Mouse (Mus musculus) naive thymus-derived CD4-positive, alpha-beta T cell, adult 2 months (primary cell): ENCODE data around the gene Slc35f6.

Source experiments
- DNase-seq: peaks from one replicate; pipeline ENCODE4 v3.0.0-alpha.2; 2011; ENCODE audit warnings: low read depth

Slc35f6 gene

DNA sequence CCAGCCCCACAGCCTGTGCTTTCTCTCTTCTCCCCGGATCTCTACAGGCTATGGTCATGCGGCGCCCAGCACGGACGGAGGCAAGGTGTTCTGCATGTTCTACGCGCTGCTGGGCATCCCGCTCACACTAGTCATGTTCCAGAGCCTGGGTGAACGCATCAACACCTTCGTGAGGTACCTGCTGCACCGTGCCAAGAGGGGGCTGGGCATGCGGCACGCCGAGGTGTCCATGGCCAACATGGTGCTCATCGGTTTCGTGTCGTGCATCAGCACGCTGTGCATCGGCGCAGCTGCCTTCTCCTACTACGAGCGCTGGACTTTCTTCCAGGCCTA is 25.9 kb upstream of the Slc35f6 start:
- DNase-seq, result no peak

DNA sequence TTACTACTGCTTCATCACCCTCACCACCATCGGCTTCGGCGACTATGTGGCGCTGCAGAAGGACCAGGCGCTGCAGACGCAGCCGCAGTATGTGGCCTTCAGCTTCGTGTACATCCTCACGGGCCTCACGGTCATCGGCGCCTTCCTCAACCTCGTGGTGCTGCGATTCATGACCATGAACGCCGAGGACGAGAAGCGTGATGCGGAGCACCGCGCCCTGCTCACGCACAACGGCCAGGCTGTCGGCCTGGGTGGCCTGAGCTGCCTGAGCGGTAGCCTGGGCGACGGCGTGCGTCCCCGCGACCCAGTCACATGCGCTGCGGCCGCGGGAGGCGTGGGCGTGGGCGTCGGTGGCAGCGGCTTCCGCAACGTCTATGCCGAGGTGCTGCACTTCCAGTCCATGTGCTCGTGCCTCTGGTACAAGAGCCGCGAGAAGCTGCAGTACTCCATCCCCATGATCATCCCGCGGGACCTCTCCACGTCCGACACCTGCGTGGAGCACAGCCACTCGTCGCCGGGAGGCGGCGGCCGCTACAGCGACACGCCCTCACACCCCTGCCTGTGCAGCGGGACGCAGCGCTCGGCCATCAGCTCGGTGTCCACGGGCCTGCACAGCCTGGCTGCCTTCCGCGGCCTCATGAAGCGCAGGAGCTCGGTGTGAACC is 25.4 kb upstream of the Slc35f6 start:
- DNase-seq, result peak; percentile 54

DNA sequence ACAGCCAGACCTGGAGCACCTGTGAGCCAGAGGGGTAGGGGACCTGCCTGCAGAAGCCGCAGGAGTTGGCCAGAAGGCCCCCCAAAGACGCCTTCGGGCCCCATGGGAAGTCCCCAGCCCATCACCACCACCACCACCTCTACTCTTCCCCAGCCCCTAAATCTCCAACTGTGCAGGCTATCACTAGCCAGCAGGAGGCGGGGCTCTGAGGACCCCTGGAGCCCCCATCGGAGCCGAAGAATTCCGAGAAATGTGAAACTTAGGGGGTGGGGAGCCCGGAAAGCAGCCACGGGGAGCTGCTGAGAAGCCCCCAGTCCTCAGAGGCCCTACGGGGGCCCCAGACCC is 24.9 kb upstream of the Slc35f6 start:
- no peak for DNase-seq

DNA sequence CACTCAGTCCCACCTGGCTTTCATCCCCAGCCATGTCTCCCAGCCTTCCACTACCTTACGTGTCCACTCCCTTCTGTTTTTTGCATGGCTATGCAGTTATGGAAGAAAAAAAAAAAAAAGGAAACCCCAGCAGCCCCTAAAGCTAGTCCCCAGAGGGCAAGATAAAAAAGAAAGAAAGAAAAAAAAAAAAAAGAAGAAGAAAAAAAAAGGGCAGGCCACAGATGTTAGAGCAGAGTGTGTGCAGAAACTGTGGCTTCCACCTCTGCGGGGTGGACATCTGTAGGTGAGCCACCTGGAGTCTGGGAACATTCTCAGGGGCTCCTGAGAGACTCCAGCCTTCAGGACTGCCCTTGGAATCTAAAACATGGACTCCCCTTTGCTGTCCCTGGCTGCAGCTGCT is 24.4 kb upstream of the Slc35f6 start:
- no peak for DNase-seq

DNA sequence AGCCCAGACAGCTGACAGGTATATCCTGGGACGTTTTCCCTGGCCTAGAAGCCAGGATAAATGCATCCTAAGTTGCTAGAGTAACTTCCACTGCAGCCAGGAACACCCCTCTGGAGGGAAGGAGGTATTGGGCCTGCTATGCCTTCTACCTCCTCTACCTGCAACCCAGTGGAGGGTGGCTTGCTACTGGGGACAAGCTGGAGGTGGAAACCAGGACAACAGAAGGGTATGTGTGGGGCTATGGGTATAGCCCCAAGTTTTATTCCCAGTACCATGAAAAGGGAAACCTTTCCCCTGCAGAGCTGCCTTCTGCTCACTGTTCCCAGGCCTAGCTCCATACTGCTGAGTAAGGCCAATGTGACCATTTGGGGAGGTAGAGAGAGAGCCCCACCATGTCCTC is 23.4 kb upstream of the Slc35f6 start:
- no peak for DNase-seq

DNA sequence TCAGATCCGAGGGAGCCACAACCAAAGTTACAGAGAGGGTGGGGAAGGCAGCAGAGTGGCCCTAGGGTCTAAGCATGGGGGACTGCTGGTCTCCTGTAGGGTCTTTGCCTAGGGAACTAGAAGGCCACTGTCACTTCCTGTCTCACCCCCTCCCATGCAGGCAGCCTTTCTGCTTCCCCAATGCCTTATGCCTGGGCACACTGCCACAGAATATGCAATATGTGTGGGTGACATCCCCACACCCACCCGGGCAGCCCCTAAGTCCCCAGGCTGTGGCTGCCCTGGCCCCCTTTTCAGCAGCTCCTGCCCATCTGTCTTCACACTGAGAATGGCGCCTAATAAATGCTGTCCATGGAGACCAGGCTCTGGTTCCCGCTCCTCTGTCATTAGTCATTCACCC is 22.8 kb upstream of the Slc35f6 start:
- DNase-seq, result no peak

DNA sequence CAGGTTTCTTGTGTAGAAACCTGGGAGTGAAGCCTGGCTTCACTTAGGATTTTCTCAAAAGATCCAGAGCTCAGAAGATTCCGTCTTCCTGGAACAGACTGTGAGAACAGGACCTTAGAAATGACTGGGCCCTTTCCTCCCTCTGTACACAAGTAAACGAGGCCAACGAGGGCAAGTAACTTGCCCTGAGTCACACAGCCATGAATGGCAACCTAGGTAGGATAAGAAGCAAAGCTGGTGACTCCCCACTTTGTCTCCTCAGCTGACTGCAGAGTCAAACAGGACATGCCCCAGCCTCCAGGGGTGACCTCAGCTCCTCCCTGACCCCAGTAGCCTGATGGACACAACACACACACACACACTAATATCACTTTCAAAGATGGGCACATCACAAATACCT is 22.4 kb upstream of the Slc35f6 start:
- no peak for DNase-seq

DNA sequence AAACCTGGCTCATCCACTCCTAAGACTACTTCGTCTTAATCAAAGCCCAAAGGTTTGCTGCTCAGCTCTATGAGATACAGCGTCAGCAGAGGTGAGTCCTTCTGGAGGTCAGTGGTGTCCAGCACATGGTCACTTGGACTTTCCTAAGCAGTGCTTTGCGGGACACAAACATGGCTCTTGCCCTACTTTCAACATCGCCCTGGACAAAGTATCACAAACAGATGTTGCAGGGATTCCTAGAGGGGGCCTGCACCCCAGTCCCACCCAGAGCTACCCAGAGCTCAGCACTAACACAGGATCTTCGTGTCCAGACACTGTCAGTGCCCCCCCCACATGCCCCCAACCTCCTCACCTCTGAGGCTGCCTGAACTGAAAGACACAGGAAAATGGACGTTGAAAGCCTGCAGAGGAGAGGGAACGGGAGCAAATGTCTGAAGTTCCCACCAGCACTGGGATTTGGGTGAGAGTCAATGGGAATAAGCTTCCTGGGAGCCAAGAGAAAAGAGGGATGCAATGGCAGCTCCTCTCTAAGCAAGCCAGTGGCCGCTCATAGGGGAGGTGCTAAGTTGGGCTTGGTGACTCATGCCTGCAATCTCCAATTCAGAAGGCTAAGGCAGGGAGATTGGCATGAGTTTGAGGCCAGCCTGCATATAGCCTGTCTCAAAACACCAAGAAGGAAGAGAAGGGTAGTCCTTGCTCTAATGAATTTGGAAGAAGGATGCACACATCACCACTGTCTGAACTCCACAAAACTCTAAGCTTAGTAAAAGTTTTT is 21.2 kb upstream of the Slc35f6 start:
- DNase-seq, result no peak

DNA sequence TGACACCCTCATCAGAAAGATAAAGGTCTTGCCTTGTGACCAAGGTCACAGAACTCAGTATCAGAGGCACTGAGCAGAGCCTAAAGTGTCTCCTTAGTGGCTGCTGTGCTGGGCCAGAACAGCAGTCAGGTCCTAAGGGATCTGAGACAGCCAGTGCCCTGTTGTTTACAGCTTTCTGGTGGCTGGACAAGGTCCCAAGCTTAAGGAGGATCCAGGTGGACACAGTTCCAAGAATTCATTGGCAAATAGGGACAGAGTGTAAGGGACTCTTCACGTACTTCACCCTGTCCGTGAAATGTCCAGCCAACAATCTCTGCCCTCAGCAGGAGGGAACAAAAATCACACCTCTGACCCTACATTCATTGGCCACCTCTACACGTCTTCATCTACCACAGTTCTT is 19.2 kb upstream of the Slc35f6 start:
- no peak for DNase-seq

DNA sequence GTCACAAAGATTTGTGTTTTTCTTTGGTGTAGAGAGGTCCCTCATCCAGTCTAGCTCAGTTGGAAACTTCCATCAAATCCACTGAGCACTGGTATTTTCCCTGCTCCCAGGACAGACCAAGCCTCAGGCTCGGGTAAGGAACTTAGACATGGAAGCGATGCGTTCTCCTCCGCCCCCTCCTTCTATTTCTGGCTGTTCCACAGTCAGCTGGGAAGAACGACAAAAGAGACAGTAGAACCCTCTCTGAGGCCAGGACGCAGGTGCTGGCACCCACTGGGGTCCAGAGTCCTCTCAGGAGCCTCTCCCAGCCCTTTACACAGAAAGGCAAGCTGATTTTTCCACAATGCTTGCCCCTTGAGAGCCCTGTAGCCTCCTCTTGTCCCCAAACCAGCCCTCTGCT is 17.3 kb upstream of the Slc35f6 start:
- DNase-seq, result no peak

DNA sequence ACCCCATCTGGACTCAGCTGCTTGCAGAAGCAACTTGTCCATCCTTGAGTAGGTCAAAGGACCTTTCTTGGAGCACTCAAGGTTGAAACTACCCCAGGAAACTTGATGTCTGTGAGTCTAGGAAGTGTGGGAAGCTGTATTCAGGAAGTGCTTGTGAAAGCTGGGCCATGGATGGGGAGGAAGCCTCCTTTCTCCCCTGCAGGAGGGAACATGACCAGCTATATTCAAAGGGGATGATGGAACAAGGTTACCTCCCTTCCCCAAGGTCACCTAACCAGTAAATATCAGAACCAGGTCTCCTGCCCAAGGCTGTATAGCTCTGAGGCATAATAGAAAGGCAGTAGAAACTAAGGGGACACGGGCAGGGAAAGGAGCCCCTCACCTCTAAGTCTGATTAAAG is 15.6 kb upstream of the Slc35f6 start:
- no peak for DNase-seq

DNA sequence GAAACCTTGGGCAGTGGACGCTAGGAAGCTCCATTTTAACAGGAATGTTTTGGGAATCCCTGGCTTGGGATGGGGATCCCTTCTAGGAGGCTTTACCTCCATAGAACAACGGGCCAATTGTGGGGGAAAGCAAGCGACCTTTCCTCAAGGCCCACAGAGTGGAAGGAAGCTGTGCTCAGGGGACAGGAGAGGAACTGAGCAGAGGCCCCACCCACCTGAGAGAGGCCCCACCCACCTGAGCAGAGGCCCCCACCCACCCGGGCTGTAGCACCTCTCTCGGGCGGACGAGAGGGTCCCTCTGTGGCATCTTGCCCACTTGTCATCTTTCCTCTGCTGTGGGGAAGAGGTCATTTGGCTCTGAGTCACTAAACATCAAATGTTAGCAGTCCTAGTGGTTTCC is 10.7 kb upstream of the Slc35f6 start:
- no peak for DNase-seq

DNA sequence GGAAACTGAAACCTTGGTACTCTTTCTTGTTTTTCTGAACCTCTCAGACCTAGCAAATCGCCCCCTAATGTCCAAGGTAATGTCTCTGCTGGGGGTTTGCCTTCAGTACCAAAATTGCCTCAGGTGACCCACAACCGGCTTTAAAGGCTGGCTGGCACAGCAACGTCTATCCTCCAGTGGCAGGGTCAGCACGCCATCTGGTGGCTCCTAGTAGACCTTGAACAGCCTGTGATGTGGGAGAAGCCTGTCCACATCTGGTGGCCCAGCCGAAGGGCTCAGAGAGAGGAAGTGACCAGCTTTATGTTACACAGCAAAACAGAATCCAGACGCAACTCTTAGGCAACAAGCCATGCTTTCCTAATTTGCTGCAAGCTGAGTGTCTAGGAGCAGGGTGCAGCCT is 9.7 kb upstream of the Slc35f6 start:
- peak; percentile 44 for DNase-seq

DNA sequence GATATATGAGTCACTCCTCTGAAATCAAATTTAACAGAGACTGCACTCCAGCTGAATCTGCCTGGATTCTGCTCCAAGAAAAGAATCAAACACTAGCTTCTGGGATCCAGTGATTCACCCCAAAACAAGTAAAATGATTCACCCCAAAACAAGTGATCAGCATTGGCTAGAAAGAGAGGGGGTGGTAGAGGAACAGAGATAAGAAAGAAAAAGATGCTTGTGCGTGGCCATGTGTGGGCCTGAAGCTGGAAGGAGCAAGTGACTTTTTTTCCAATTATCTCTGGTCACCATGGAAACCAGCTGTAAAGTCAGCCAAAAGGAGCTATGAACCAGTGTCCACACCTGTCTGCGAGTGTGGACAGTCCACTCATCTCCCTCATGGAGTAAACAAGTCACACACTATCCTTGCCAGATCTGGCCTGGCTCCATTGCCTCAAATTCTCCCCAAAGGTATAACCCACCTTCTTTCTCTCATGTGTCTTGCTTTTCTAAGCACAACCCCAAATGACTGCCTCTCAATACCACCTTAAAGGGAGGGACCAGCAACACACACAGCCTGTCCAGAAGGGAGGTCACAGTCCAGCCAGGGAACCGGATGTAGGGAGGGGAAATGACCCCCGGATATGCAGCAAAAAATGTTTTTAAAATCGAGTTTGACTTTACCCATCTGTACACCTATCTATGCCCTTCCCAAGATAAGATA is 4.1 kb upstream of the Slc35f6 start:
- DNase-seq, result no peak

DNA sequence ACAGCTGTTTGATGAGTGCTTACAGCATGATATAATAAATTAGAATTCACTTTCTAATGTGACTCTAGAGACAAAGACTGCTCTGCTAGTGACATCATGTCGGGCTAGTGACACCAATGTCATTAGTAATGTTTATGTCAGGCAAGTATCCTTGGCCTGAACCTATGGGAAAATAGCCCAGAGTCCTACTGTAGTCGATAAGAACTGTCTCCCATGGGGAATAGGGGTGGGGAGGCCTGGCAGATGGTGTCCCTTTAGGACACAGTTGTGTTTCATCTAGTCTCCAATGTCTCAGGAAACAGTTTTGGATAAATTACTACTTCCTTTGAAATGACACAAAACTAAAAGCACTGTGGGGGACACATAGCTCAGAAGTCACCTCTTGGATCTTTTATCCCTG is 1.7 kb upstream of the Slc35f6 start:
- no peak for DNase-seq

DNA sequence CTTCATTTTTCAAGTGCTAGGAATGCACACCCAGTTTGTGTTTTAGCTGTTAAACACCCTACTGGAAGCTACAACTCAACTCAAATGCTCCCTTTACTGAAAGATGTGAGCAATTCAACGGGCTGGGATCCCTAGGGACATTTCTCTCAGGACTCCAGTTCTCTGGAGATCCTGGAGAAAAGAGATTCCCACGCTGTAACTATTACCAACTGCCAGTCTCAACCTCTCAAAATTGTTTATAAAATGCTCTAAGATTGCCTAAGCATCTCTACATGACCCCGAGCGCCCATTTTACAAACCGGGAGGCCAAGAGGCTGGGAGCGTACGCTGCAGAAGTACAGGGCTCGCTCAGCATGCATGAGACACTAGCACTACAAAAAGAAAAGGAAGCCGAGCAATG is 337 bp upstream of the Slc35f6 start:
- DNase-seq, result no peak

DNA sequence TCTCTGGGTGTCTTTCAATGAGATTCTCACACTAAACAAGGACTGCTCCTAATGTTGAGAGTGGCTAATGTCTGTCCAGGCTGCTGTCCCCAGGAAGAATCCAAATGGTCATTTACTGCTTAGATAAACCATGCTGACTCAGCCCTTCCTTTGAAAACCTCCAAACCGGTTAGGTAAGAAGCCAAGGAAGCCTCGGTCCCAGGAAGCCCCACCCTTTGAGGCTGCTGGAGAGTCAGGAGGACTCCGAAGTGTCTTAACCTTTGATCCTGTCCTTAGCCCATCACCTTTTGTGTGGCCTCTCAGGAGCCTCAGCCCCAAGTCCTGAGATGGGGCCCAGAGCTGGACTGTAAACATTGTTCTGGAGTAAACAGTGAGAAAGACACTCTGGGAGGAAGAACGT is 1.8 kb downstream of the Slc35f6 start:
- DNase-seq, result no peak

DNA sequence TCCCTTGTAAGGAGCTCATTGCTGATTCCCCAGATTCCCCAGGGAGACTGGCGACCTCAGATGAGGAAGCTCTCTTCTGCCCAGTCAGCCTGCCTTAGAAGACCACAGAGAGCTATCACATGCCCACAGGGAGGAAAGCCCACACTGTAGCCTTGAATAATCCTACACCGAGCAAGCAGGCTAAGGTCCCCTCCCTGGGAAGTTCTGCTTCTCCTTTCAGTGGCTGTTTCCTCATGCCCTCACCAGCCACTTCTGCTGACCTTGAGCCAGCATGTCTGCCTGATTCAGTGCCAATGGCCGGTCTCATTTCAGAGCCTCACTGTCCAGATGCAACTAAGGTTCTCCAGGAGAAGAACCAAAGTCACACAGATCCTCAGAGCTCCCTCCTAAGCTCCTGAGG is 3.0 kb downstream of the Slc35f6 start:
- DNase-seq, result no peak

DNA sequence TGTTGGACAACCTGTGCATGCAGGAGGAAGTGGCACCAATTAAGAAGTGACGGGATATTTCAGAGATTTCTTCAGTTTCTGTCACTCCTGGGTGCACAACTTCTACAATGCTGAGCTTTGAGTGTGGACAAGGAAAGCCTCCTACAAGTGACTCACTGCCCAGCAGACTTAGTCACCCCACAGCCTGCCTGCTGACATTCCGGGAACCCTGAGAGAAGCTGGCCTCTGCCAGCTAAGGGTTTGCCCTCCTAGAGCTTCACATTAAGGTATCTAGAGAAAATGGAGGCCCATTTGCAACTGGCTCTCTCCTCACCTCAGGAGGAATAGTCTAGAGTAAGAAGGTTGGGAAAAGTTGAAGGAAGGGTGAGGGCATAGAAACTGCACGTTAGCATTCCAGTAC is 3.8 kb downstream of the Slc35f6 start:
- no peak for DNase-seq

DNA sequence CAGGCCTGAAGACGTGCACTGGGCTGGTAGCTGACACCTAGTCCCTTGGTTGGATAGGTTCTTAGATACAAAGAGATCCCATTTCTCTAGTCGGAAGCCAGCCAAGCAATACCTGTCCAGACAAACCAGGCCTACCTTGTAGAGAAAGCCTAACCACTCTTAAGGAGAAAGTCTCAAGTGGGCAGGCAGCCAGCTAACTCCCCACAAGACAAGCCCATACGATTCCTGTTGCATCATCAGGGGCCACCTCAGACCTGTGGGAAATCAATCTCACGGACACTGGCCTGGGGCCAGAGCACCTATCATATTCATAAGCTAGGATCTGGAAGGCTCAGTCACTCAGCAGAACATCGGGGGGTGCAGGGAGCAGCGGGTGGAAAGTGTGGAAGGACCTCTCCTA is 5.5 kb downstream of the Slc35f6 start:
- no peak for DNase-seq

DNA sequence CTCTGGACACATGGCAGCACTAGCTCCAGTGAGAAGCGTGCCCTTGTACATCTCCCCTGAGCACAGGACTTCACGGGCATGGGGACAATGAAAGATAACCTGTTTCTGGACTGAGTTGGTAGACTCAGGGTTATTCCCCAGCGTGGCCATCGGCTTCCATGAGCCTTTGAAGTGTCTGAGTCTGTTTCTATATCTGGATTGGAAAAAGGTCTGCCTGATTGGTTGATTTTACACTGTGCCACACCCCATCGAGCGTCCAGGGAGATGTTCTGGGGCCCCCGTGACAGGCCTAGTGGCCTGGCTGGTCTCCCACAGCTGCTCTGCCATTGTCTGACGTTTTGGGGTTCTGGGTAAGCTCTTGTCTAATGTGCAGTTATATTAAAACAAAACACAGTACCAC is 7.3 kb downstream of the Slc35f6 start:
- DNase-seq, result no peak

DNA sequence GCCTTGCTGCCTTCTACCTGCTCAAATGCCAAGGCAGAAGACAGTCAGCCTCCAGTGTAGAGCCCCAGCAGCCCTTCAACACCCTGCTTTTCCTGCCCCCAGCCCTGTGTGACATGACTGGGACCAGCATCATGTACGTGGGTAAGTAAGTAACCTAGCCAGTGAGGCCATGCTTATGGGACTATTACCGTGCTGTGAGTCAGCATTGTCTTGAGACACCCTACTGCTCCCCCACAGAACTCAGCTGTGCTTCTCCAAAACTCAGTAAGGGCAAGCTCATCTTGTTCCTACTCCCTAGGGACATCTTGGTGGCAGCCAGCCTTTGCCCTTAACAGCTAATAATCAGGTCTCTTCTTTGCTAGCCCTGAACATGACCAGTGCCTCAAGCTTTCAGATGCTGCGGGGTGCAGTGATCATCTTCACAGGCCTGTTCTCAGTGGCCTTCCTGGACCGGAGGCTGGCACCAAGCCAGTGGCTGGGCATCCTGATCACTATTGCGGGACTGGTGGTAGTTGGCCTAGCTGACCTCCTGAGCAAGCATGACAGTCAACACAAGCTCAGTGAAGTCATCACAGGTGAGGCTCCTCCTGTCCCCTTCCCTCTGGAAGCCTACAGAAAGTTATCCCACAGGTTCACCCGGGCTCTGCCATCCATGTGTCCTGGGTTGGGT is 7.9 kb downstream of the Slc35f6 start:
- DNase-seq, result no peak

DNA sequence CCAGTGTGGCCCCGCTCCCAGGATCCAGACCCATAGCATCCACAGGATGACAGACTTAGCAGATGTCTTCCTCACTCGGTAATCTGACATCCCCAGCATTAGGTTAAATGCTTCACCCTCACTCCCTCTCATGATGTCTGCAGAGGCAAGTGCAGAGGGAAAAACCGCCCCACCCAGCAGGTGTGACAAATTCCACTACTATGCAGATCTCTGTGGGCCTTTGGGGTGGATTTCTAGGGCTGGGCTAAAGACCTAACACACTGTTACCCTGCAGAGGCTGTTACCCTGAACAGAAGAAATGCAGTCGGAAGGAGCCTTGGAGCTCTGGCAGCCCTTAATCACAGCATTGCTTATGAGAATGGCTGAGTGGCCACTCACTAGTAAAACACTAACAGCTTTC is 11.3 kb downstream of the Slc35f6 start:
- DNase-seq, result no peak
